Mouse (Mus musculus) urinary bladder, postnatal 14 days (tissue): ENCODE measurements around the gene Hist1h2bf.

ENCODE experiments used
- DNase-seq: peaks from one replicate; pipeline ENCODE4 v3.0.0; 2021; ENCODE audit warnings: low spot score

The Hist1h2bf gene

GRCm38 (mm10) chr13:23525901-23526300 lies 48.1 kb downstream of the Hist1h2bf start:
- DNase-seq, result no peak

GRCm38 (mm10) chr13:23524654-23525053 lies 49.3 kb downstream of the Hist1h2bf start:
- DNase-seq, result peak; percentile 75

GRCm38 (mm10) chr13:23523976-23524375 lies 50.0 kb downstream of the Hist1h2bf start:
- DNase-seq, result no peak
